Mouse (Mus musculus) testis, adult 2 months (tissue): ENCODE measurements around the gene Lrmda. TPM values are rescaled to one million over a fixed set of nuclear protein-coding genes. Genes with fewer than 3 reads are reported as not detected.

Experiments used
- H3K27ac ChIP-seq: fragments of 200-500 bp; 2 replicates; pipeline ENCODE4 v1.5.1; 2012; ENCODE audit warnings: low read depth, low read length; ENCODE audit not compliant: control insufficient read depth, insufficient read depth
- H3K27me3 ChIP-seq: fragments of 200-500 bp; 2 replicates; pipeline ENCODE4 v1.6.1; 2012; ENCODE audit warnings: mild to moderate bottlenecking, low read length, moderate library complexity; ENCODE audit not compliant: control insufficient read depth, insufficient read depth
- H3K36me3 ChIP-seq: fragments of 200-500 bp; 2 replicates; pipeline ENCODE4 v1.6.1; 2012; ENCODE audit warnings: mild to moderate bottlenecking, low read length; ENCODE audit not compliant: control insufficient read depth, insufficient read depth
- H3K4me1 ChIP-seq: fragments of 200-500 bp; 2 replicates; pipeline ENCODE4 v1.6.1; 2012; ENCODE audit warnings: low read length; ENCODE audit not compliant: control insufficient read depth, insufficient read depth
- H3K4me3 ChIP-seq: fragments of 200-500 bp; 2 replicates; pipeline ENCODE4 v1.5.1; 2012; ENCODE audit warnings: low read depth, mild to moderate bottlenecking, low read length, moderate library complexity, mixed read lengths; ENCODE audit not compliant: control insufficient read depth
- CTCF ChIP-seq: fragments of 200-500 bp; IDR thresholded peaks from 2 replicates; pipeline ENCODE4 v1.5.1; 2012; ENCODE audit warnings: low read depth, mild to moderate bottlenecking, inconsistent platforms, low read length, moderate library complexity; ENCODE audit not compliant: control insufficient read depth, insufficient read depth, insufficient replicate concordance
- POLR2A ChIP-seq: fragments of 200-500 bp; IDR thresholded peaks from 2 replicates; pipeline ENCODE4 v1.6.1; 2012; ENCODE audit warnings: low read depth, mild to moderate bottlenecking, inconsistent platforms, low read length, moderate library complexity; ENCODE audit not compliant: control insufficient read depth
- polyA plus RNA-seq: library from polyadenylated mRNA; depleted of rRNA; stranded (reverse); fragments of >200 nt; gene quantifications from 2 replicates; pipeline ENCODE4 v1.2.3, GENCODE M21; 2012; rRNA removed

Lrmda gene
- polyA plus RNA-seq, 1 experiment: 2.1 TPM

DNA sequence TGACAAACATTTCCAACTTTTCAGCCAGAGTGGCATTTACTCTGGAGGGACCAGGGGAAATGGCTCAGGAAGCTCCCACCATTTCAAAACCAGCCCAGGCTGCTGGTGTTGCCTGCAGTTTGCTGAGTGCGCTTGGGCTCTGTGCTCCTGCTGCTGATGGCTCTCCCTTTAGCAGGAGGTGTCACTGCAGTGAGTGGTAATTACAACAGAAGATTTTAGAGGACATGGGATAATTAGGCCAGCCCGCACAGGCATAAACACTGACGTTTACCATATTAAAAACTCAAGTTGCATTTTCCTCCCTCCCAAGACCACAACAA is 1076.5 kb downstream of the Lrmda start:
- no peaks in the 10 kb centered on the region for H3K4me1 ChIP-seq
- TF ChIP-seq POLR2A (no peak), CTCF (no peak)
- H3K36me3 ChIP-seq: no peaks in the 10 kb centered on the region
- H3K4me3 ChIP-seq: no peak overlapping the region
- no peaks in the 10 kb centered on the region for H3K27me3 ChIP-seq
- H3K27ac ChIP-seq: no peak overlapping the region

DNA sequence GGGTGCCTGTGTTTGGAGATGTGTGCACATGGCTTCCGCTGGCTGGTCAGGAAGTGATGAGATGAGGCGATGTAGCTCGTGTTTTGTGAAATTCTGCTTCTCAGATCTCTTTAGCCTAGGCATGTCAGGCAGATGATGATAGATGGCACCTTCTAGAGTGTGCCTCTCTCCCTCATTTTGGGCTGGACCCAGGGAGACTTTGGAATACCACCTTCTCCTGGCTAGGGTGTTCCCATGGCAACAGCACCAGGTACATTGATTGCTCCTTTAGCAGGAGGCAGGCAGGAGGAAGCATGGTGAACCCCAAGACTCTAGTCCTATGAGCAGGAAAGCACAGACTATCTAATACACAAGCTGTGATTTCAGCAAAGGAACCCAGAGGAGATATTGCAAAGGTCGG is 1076.9 kb downstream of the Lrmda start:
- no peaks in the 10 kb centered on the region for H3K36me3 ChIP-seq
- no peak for TF ChIP-seq POLR2A
- TF ChIP-seq CTCF: no peak
- H3K27ac ChIP-seq: no peak overlapping the region

More for the DNA sequence above, 1076.9 kb downstream of the Lrmda start:
- Histone ChIP-seq H3K4me1 (no peaks in the 10 kb centered on the region), H3K27me3 (no peaks in the 10 kb centered on the region), H3K4me3 (no peak overlapping the region)

Other genes with a start within 250 kb of the Lrmda start
- gene Vdac2, start 194.5 kb upstream of the Lrmda start, polyA plus RNA-seq: 402 and 429 TPM in 2 replicates
- gene Comtd1, start 170.7 kb upstream of the Lrmda start, polyA plus RNA-seq: 5.9 and 6.4 TPM in 2 replicates
- gene Zfp503, start 30.1 kb upstream of the Lrmda start, polyA plus RNA-seq: 0.43 and 1.4 TPM in 2 replicates